Mouse (Mus musculus): ENCODE results near the gene Rnase12. TPM values are rescaled to one million over a fixed set of nuclear protein-coding genes. Genes with fewer than 3 reads are reported as not detected.

Gene Rnase12
- polyA plus RNA-seq, 1 experiment = not detected

- TF ChIP-seq E2F4 (IDR thresholded peaks at IDR 0.05; ENCODE audit: insufficient read depth) = no peak
- TF ChIP-seq POLR2AphosphoS2 (IDR thresholded peaks at IDR 0.05; ENCODE audit: insufficient read length, low read depth) = no peak
- no peak for TF ChIP-seq TCF3 (IDR thresholded peaks at IDR 0.05; ENCODE audit: insufficient read length, low read depth)
- TF ChIP-seq POLR2A (IDR thresholded peaks at IDR 0.05; ENCODE audit: insufficient read length, low read depth) = no peak
- TF ChIP-seq MYOD1 (IDR thresholded peaks at IDR 0.05; ENCODE audit: control insufficient read depth in 1 of 3, insufficient read length in 2 of 3, low read depth in 2 of 3) = no peak
- TF ChIP-seq TCF12 (IDR thresholded peaks at IDR 0.05; ENCODE audit: insufficient read depth, poor library complexity, severe bottlenecking) = no peak
- no peak for TF ChIP-seq SRF (IDR thresholded peaks at IDR 0.05; ENCODE audit: control insufficient read depth, insufficient read length, low read depth)
- no peak for TF ChIP-seq MAX (IDR thresholded peaks at IDR 0.05; ENCODE audit: low read depth)
- TF ChIP-seq MYOG (IDR thresholded peaks at IDR 0.05; ENCODE audit: control insufficient read depth in 1 of 3, insufficient read depth in 1 of 3, insufficient read length in 2 of 3, low read depth in 2 of 3) = no peak
- no peak for TF ChIP-seq USF1 (IDR thresholded peaks at IDR 0.05; ENCODE audit: low read depth)
- TF ChIP-seq CEBPB (IDR thresholded peaks at IDR 0.05; ENCODE audit: insufficient read depth, poor library complexity, severe bottlenecking) = no peak
- no peak for TF ChIP-seq REST (IDR thresholded peaks at IDR 0.05; ENCODE audit: insufficient read depth, insufficient read length)
Measured at GRCm38 (mm10) chr14:51027387-51028155, 29.9 kb downstream of the Rnase12 start.

GRCm38 (mm10) chr14:51026391-51027133 is 30.9 kb downstream of the Rnase12 start:
- Histone ChIP-seq H3K79me2 (ENCODE audit: control insufficient read depth, insufficient read depth) (no peaks in the 10 kb centered on the region), H3K36me3 (ENCODE audit: control insufficient read depth, insufficient read depth) (no peaks in the 10 kb centered on the region), H3K4me3 (no peak overlapping the region), H3K4me2 (ENCODE audit: low read depth) (no peak overlapping the region), H3K27me3 (ENCODE audit: control insufficient read depth, insufficient read depth, insufficient read length) (no peaks in the 10 kb centered on the region), H3ac (ENCODE audit: control insufficient read depth, insufficient read length) (no peak overlapping the region)
- no peak for TF ChIP-seq CEBPB (IDR thresholded peaks at IDR 0.05; ENCODE audit: insufficient read depth, poor library complexity, severe bottlenecking)

More at GRCm38 (mm10) chr14:51027387-51028155, 29.9 kb downstream of the Rnase12 start:
- no peaks in the 10 kb centered on the region for H3K79me2 ChIP-seq (ENCODE audit: control insufficient read depth, insufficient read depth)
- H3ac ChIP-seq (ENCODE audit: control insufficient read depth, insufficient read length) = no peak overlapping the region
- H3K4me3 ChIP-seq = no peak overlapping the region
- no peaks in the 10 kb centered on the region for H3K36me3 ChIP-seq (ENCODE audit: control insufficient read depth, insufficient read depth)
- no peaks in the 10 kb centered on the region for H3K27me3 ChIP-seq (ENCODE audit: control insufficient read depth, insufficient read depth, insufficient read length)
- no peak overlapping the region for H3K4me2 ChIP-seq (ENCODE audit: low read depth)

- Histone ChIP-seq H3K27me3 (ENCODE audit: control insufficient read depth, insufficient read depth, insufficient read length) (no peaks in the 10 kb centered on the region), H3K36me3 (ENCODE audit: control insufficient read depth, insufficient read depth) (no peaks in the 10 kb centered on the region), H3K79me2 (ENCODE audit: control insufficient read depth, insufficient read depth) (no peaks in the 10 kb centered on the region), H3K4me3 (no peak overlapping the region), H3ac (ENCODE audit: control insufficient read depth, insufficient read length) (no peak overlapping the region), H3K4me2 (ENCODE audit: low read depth) (no peak overlapping the region)
- TF ChIP-seq SRF (IDR thresholded peaks at IDR 0.05; ENCODE audit: control insufficient read depth, insufficient read length, low read depth) (no peak), MAX (IDR thresholded peaks at IDR 0.05; ENCODE audit: low read depth) (no peak), MYOG (IDR thresholded peaks at IDR 0.05; ENCODE audit: control insufficient read depth in 1 of 3, insufficient read depth in 1 of 3, insufficient read length in 2 of 3, low read depth in 2 of 3) (no peak), CEBPB (IDR thresholded peaks at IDR 0.05; ENCODE audit: insufficient read depth, poor library complexity, severe bottlenecking) (no peak), E2F4 (IDR thresholded peaks at IDR 0.05; ENCODE audit: insufficient read depth) (no peak), POLR2AphosphoS2 (IDR thresholded peaks at IDR 0.05; ENCODE audit: insufficient read length, low read depth) (no peak), REST (IDR thresholded peaks at IDR 0.05; ENCODE audit: insufficient read depth, insufficient read length) (no peak), TCF3 (IDR thresholded peaks at IDR 0.05; ENCODE audit: insufficient read length, low read depth) (no peak), POLR2A (IDR thresholded peaks at IDR 0.05; ENCODE audit: insufficient read length, low read depth) (no peak), MYOD1 (IDR thresholded peaks at IDR 0.05; ENCODE audit: control insufficient read depth in 1 of 3, insufficient read length in 2 of 3, low read depth in 2 of 3) (no peak), TCF12 (IDR thresholded peaks at IDR 0.05; ENCODE audit: insufficient read depth, poor library complexity, severe bottlenecking) (no peak), USF1 (IDR thresholded peaks at IDR 0.05; ENCODE audit: low read depth) (no peak)
Measured at GRCm38 (mm10) chr14:51024820-51025219, 32.6 kb downstream of the Rnase12 start.

- no peak overlapping the region for H3ac ChIP-seq (ENCODE audit: control insufficient read depth, insufficient read length)
- H3K79me2 ChIP-seq (ENCODE audit: control insufficient read depth, insufficient read depth) = no peaks in the 10 kb centered on the region
- H3K4me3 ChIP-seq = no peak overlapping the region
- no peaks in the 10 kb centered on the region for H3K27me3 ChIP-seq (ENCODE audit: control insufficient read depth, insufficient read depth, insufficient read length)
- no peak for TF ChIP-seq TCF12 (IDR thresholded peaks at IDR 0.05; ENCODE audit: insufficient read depth, poor library complexity, severe bottlenecking)
- TF ChIP-seq MYOG (IDR thresholded peaks at IDR 0.05; ENCODE audit: control insufficient read depth in 1 of 3, insufficient read depth in 1 of 3, insufficient read length in 2 of 3, low read depth in 2 of 3) = no peak
- TF ChIP-seq POLR2AphosphoS2 (IDR thresholded peaks at IDR 0.05; ENCODE audit: insufficient read length, low read depth) = no peak
- TF ChIP-seq MYOD1 (IDR thresholded peaks at IDR 0.05; ENCODE audit: control insufficient read depth in 1 of 3, insufficient read length in 2 of 3, low read depth in 2 of 3) = no peak
- TF ChIP-seq TCF3 (IDR thresholded peaks at IDR 0.05; ENCODE audit: insufficient read length, low read depth) = no peak
- no peak for TF ChIP-seq REST (IDR thresholded peaks at IDR 0.05; ENCODE audit: insufficient read depth, insufficient read length)
- no peak for TF ChIP-seq E2F4 (IDR thresholded peaks at IDR 0.05; ENCODE audit: insufficient read depth)
- no peak for TF ChIP-seq USF1 (IDR thresholded peaks at IDR 0.05; ENCODE audit: low read depth)
- no peak for TF ChIP-seq CEBPB (IDR thresholded peaks at IDR 0.05; ENCODE audit: insufficient read depth, poor library complexity, severe bottlenecking)
- no peaks in the 10 kb centered on the region for H3K36me3 ChIP-seq (ENCODE audit: control insufficient read depth, insufficient read depth)
- no peak overlapping the region for H3K4me2 ChIP-seq (ENCODE audit: low read depth)
Measured at GRCm38 (mm10) chr14:51023457-51023856, 34.0 kb downstream of the Rnase12 start.
